Mouse (Mus musculus) macrophage (primary cell): ENCODE results near the gene Sf3a3. TPM values are rescaled to one million over a fixed set of nuclear protein-coding genes. Genes with fewer than 3 reads are reported as not detected.

Source experiments
- H3K27ac ChIP-seq: fragments of 350-480 bp; formaldehyde crosslinking; 2 replicates; pipeline ENCODE4 v1.9.0; 2021
- H3K36me3 ChIP-seq: fragments of 350-480 bp; formaldehyde crosslinking; 2 replicates; pipeline ENCODE4 v1.9.0; 2021; ENCODE audit errors: inconsistent target
- H3K4me3 ChIP-seq: fragments of 350-480 bp; formaldehyde crosslinking; 2 replicates; pipeline ENCODE4 v1.9.0; 2021; ENCODE audit errors: inconsistent target
- H3K79me2 ChIP-seq: fragments of 350-480 bp; formaldehyde crosslinking; 2 replicates; pipeline ENCODE4 v1.9.0; 2021; ENCODE audit errors: inconsistent target
- WGBS: methylation state at CpG from one replicate; pipeline ENCODE4 v1.1.7; 2026; ENCODE audit warnings: inconsistent platforms; ENCODE audit not compliant: missing documents; 5-methylcytosine and 5-hydroxymethylcytosine counted together
- polyA plus RNA-seq: library from polyadenylated mRNA; stranded (reverse); fragments of 250-400 nt; gene quantifications from 3 replicates; pipeline ENCODE4 v1.2.4, GENCODE M21; 2018; ENCODE audit warnings: inconsistent platforms

The Sf3a3 gene
- polyA plus RNA-seq, 1 experiment from 2014 or later, result 62.7 TPM

GRCm38 (mm10) chr4:124765802-124766565 lies 51.4 kb downstream of the Sf3a3 start:
- H3K79me2 ChIP-seq, result peaks cover 99% of the 10 kb centered on the region
- no peak overlapping the region for H3K4me3 ChIP-seq
- no peak overlapping the region for H3K27ac ChIP-seq
- H3K36me3 ChIP-seq, result 0 out of 2 replicates have a peak, but pooled peaks cover 10% of the 10 kb centered on the region
- WGBS, result 72% methylated on average over 23 of the region's 23 CpGs

GRCm38 (mm10) chr4:124766566-124766940 lies 52.0 kb downstream of the Sf3a3 start:
- H3K27ac ChIP-seq, result no peak overlapping the region
- WGBS, result 28% methylated on average over 2 of the region's 2 CpGs
- peaks cover 97% of the 10 kb centered on the region for H3K79me2 ChIP-seq
- H3K36me3 ChIP-seq, result 0 out of 2 replicates have a peak, but pooled peaks cover 10% of the 10 kb centered on the region
- no peak overlapping the region for H3K4me3 ChIP-seq

- Histone ChIP-seq H3K27ac (no peak overlapping the region), H3K79me2 (peaks cover 89% of the 10 kb centered on the region), H3K36me3 (0 out of 2 replicates have a peak, but pooled peaks cover 10% of the 10 kb centered on the region), H3K4me3 (no peak overlapping the region)
- 81% methylated on average over 13 of the region's 13 CpGs for WGBS
Measured at GRCm38 (mm10) chr4:124768963-124769591, 54.5 kb downstream of the Sf3a3 start.

GRCm38 (mm10) chr4:124770624-124771023 lies 56.0 kb downstream of the Sf3a3 start:
- 81% methylated on average over 5 of the region's 5 CpGs for WGBS
- H3K36me3 ChIP-seq, result 0 out of 2 replicates have a peak, but pooled peaks cover 10% of the 10 kb centered on the region
- H3K27ac ChIP-seq, result no peak overlapping the region
- no peak overlapping the region for H3K4me3 ChIP-seq
- peaks cover 89% of the 10 kb centered on the region for H3K79me2 ChIP-seq

GRCm38 (mm10) chr4:124772125-124772524 lies 57.5 kb downstream of the Sf3a3 start:
- peak overlapping the region; percentile 25 for H3K27ac ChIP-seq
- WGBS, result 21% methylated on average over 4 of the region's 4 CpGs
- H3K36me3 ChIP-seq, result peaks cover 14% of the 10 kb centered on the region; the same call in 1 of the 2 replicates
- peaks cover 89% of the 10 kb centered on the region for H3K79me2 ChIP-seq
- H3K4me3 ChIP-seq, result no peak overlapping the region

- H3K27ac ChIP-seq, result no peak overlapping the region
- no peak overlapping the region for H3K4me3 ChIP-seq
- whole genome bisulfite sequencing, result 100% methylated on average over 1 of the region's 2 CpGs
- peaks cover 21% of the 10 kb centered on the region for H3K36me3 ChIP-seq
- H3K79me2 ChIP-seq, result peaks cover 79% of the 10 kb centered on the region
Measured at GRCm38 (mm10) chr4:124773449-124773848, 58.9 kb downstream of the Sf3a3 start.

- H3K4me3 ChIP-seq, result no peak overlapping the region
- H3K27ac ChIP-seq, result no peak overlapping the region
- WGBS, result 99% methylated on average over 6 of the region's 6 CpGs
- H3K79me2 ChIP-seq, result peaks cover 74% of the 10 kb centered on the region
- peaks cover 25% of the 10 kb centered on the region for H3K36me3 ChIP-seq
Measured at GRCm38 (mm10) chr4:124773995-124774394, 59.4 kb downstream of the Sf3a3 start.

GRCm38 (mm10) chr4:124774429-124774828 lies 59.9 kb downstream of the Sf3a3 start:
- WGBS, result 100% methylated on average over 2 of the region's 2 CpGs
- peaks cover 69% of the 10 kb centered on the region for H3K79me2 ChIP-seq
- H3K27ac ChIP-seq, result no peak overlapping the region
- peaks cover 25% of the 10 kb centered on the region for H3K36me3 ChIP-seq
- H3K4me3 ChIP-seq, result no peak overlapping the region

- no peak overlapping the region for H3K27ac ChIP-seq
- 97% methylated on average over 7 of the region's 7 CpGs for WGBS
- H3K79me2 ChIP-seq, result peaks cover 11% of the 10 kb centered on the region
- no peak overlapping the region for H3K4me3 ChIP-seq
- peaks cover 85% of the 10 kb centered on the region for H3K36me3 ChIP-seq
Measured at GRCm38 (mm10) chr4:124781361-124781760, 66.8 kb downstream of the Sf3a3 start.

Other genes with a start within 250 kb of the Sf3a3 start
- gene 3100002H09Rik, start 104.0 kb upstream of the Sf3a3 start, polyA plus RNA-seq, result 0.19 TPM in 1 of 3 replicates, not detected in the others
- 0.49 to 1.1 TPM (median 0.70 TPM) in 3 replicates for gene Pou3f1, start 58.0 kb upstream of the Sf3a3 start, polyA plus RNA-seq
- 32.1 to 58.7 TPM (median 57.7 TPM) in 3 replicates for gene Utp11, start 21.2 kb upstream of the Sf3a3 start, polyA plus RNA-seq
- 24.2 to 70.3 TPM (median 28.8 TPM) in 3 replicates for gene Fhl3, start 14.1 kb upstream of the Sf3a3 start, polyA plus RNA-seq
- gene Inpp5b, start 27.1 kb downstream of the Sf3a3 start, polyA plus RNA-seq, result 20.2 to 23.6 TPM (median 22.9 TPM) in 3 replicates
- 12.8 to 14.1 TPM (median 13.2 TPM) in 3 replicates for gene Mtf1, start 87.3 kb downstream of the Sf3a3 start, polyA plus RNA-seq
- gene Yrdc, start 135.9 kb downstream of the Sf3a3 start, polyA plus RNA-seq, result 12.5 to 25.5 TPM (median 17.8 TPM) in 3 replicates
- 2.6 to 13.3 TPM (median 13.0 TPM) in 3 replicates for gene 1110065P20Rik, start 136.4 kb downstream of the Sf3a3 start, polyA plus RNA-seq
- 0.18 to 0.49 TPM (median 0.26 TPM) in 3 replicates for gene Maneal, start 147.4 kb downstream of the Sf3a3 start, polyA plus RNA-seq
- gene Epha10, start 166.1 kb downstream of the Sf3a3 start, polyA plus RNA-seq, result not detected in 3 replicates
- 8.4 to 11.2 TPM (median 9.5 TPM) in 3 replicates for gene 9930104L06Rik, start 222.3 kb downstream of the Sf3a3 start, polyA plus RNA-seq
- gene Cdca8, start 224.5 kb downstream of the Sf3a3 start, polyA plus RNA-seq, result 4.8 to 19.0 TPM (median 15.7 TPM) in 3 replicates